Mouse (Mus musculus): ENCODE results near the gene Gramd1a.

DNA sequence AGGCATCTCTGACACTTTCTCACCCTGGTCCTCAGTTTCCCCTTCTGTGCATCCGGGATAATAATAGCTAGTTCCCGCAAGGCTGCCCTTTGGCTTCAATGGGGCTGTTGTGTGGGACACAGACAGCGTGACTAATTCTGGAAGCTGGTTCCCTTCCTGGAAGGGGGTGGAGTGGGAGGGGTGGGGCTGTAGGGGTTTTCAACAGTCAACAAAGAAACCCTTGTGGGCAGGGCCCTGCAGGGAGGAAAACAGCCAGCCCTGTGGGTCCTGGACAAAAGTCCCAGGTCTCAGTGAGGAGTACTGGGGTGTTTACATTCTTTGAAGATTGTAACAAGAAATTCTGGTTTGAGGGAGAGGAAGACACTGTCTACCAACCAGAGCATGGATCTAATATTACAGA is 70.5 kb downstream of the Gramd1a start:
- no peak for TF ChIP-seq CTCF (IDR thresholded peaks at IDR 0.05; ENCODE audit: low read depth)
- no peak for TF ChIP-seq EP300 (IDR thresholded peaks at IDR 0.05; ENCODE audit: low read depth)
